Mouse (Mus musculus): ENCODE data around the gene Aspn. TPM values are rescaled to one million over a fixed set of nuclear protein-coding genes. Genes with fewer than 3 reads are reported as not detected.
"Not testable (repeated sequence)": the region's sequence is repeated elsewhere in the genome, so short reads cannot be mapped to it uniquely, and the experiment has no call there.

Aspn gene
- total RNA-seq, 2 experiments from 2014 or later, result not detected

- ATAC-seq (replicated peaks; ENCODE audit: poor library complexity), result no peak
Observed at GRCm38 (mm10) chr13:49583859-49584258, 39.6 kb downstream of the Aspn start.

DNA sequence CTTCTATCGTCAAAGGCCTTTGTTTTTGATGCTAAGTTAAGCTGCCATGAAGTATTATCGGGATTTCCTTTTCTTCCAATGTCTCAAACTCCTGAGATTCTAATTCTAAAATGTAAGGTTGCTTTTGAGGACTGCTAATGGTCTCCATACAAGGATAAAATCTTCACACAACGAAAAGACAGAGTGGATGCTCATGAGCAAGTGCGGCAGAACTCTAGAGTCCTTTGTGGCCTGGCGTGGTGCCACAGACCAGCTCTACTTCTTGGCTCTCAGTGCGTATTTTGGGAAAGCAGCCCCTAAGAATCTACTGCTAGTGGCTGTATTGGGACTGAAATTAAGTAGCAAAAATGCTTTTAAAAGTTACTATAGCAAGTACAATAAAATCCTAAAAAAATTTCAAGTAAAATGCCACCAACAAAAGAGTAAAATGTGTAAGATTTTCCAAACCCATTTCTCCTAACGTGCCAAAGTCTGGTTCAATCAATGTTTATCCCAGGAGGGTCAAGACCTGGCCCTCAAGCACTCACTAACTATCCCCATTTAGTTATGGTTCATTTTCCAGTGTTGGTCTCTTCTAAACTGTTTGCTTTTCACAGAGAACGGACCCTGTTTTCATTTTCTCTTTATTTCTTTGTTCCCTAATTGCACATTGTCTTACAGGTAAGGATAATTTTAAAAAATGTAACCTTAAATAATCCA lies 40.2 kb downstream of the Aspn start:
- no peak for ATAC-seq (replicated peaks; ENCODE audit: poor library complexity)

GRCm38 (mm10) chr13:49586062-49586461 lies 41.8 kb downstream of the Aspn start:
- no peak for ATAC-seq (replicated peaks; ENCODE audit: poor library complexity)

- ATAC-seq (replicated peaks; ENCODE audit: poor library complexity), result not testable (repeated sequence)
Observed at GRCm38 (mm10) chr13:49602541-49602940, 58.3 kb downstream of the Aspn start.

DNA sequence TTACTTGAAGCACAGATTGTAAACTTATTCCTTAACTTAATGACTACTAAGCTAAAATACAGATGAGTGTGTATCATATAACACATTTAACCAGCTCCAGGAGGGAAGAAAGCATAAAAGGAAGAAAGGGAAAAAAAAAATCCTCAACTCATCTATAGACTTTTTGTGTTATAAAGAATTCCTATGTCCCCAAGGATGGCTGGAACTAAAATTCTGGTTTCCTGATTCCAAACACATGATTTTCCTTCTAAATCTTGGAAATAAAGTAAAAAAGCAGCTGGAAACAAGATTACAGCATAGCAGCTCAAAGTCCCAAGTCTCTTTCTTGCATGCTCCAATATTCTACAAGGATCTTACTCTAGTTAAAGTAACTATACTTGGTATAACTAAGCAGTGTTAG lies 59.4 kb downstream of the Aspn start:
- ATAC-seq (replicated peaks; ENCODE audit: poor library complexity), result no peak

DNA sequence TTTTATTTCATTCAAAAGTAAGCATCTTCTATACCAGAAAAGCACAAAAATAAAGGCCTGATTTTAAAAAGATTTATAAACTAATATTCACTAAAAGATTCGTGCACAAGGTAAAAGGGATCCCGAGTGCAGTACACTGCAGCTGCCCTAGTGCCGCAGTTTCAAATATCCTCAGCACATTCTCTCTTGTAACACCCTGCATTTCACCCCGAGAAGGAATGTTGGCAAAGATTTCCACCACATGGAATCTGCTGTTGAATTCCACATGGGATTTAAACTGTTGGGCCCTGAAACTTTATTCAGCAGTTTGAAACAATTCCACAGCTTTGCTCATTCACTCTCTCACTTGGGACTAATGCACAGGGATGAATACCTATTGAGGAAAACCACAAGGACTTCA lies 63.5 kb downstream of the Aspn start, which contains the start of gene Ogn:
TSS of gene Ogn (plus strand) at position 333 of the 400 bp plus-strand sequence.
- no peak for ATAC-seq (replicated peaks; ENCODE audit: poor library complexity)

GRCm38 (mm10) chr13:49608589-49609322 lies 64.5 kb downstream of the Aspn start:
- no peak for ATAC-seq (replicated peaks; ENCODE audit: poor library complexity)

- peak; percentile 69 for ATAC-seq (replicated peaks; ENCODE audit: poor library complexity)
Observed at GRCm38 (mm10) chr13:49617021-49617420, 72.8 kb downstream of the Aspn start.

Other genes with a start within 250 kb of the Aspn start
- 3.4 and 4.1 TPM in 2 replicates for gene Fgd3, start 224.1 kb upstream of the Aspn start, total RNA-seq (2015)
- 8.6 and 9.3 TPM in 2 replicates for gene Fgd3, start 224.1 kb upstream of the Aspn start, total RNA-seq (2017)
- gene Bicd2, start 202.9 kb upstream of the Aspn start, total RNA-seq (2015), result 9.7 and 10.9 TPM in 2 replicates
- 17.1 and 21.5 TPM in 2 replicates for gene Bicd2, start 202.9 kb upstream of the Aspn start, total RNA-seq (2017)
- 4.6 and 5.1 TPM in 2 replicates for gene Ippk, start 123.2 kb upstream of the Aspn start, total RNA-seq (2015)
- gene Ippk, start 123.2 kb upstream of the Aspn start, total RNA-seq (2017), result 12.1 and 15.3 TPM in 2 replicates
- gene Tes3-ps, start 51.1 kb upstream of the Aspn start, total RNA-seq (2015), result 1.3 and 1.7 TPM in 2 replicates
- gene Tes3-ps, start 51.1 kb upstream of the Aspn start, total RNA-seq (2017), result 1.9 and 3.1 TPM in 2 replicates
- gene Ecm2, start 39.6 kb upstream of the Aspn start, total RNA-seq (2015), result not detected in 2 replicates
- 0.10 and 0.17 TPM in 2 replicates for gene Ecm2, start 39.6 kb upstream of the Aspn start, total RNA-seq (2017)
- gene Omd, start 38.0 kb downstream of the Aspn start, total RNA-seq (2015), result not detected in 2 replicates
- gene Omd, start 38.0 kb downstream of the Aspn start, total RNA-seq (2017), result 0.04 TPM in 1 of 2 replicates, not detected in the other
- gene Ogn, start 63.6 kb downstream of the Aspn start, total RNA-seq (2015), result not detected in 2 replicates
- 0.27 TPM in 1 of 2 replicates, not detected in the other for gene Ogn, start 63.6 kb downstream of the Aspn start, total RNA-seq (2017)
- gene Cenpp, start 108.3 kb downstream of the Aspn start, total RNA-seq (2015), result 37.1 and 38.1 TPM in 2 replicates
- 47.6 and 53.9 TPM in 2 replicates for gene Cenpp, start 108.3 kb downstream of the Aspn start, total RNA-seq (2017)
- 52.3 and 61.5 TPM in 2 replicates for gene Nol8, start 108.6 kb downstream of the Aspn start, total RNA-seq (2015)
- gene Nol8, start 108.6 kb downstream of the Aspn start, total RNA-seq (2017), result 39.9 and 60.8 TPM in 2 replicates
- 81.6 and 83.7 TPM in 2 replicates for gene Iars, start 137.7 kb downstream of the Aspn start, total RNA-seq (2015)
- gene Iars, start 137.7 kb downstream of the Aspn start, total RNA-seq (2017), result 73.1 and 77.1 TPM in 2 replicates